In genomic region chr19:6067011-6067723, GRCm38 (mm10) we compare ENCODE assay signal across 8 mouse cellular contexts. TPM values are rescaled to one million over a fixed set of nuclear protein-coding genes. Genes with fewer than 3 reads are reported as not detected.
A peak's percentile ranks its signal among the peaks of the same experiment; 100 is the strongest.
DNase-seq lines count a peak whose midpoint lies in the region; ATAC-seq and TF ChIP-seq lines count a peak whose summit lies in the region.

No protein-coding gene starts in this region.

- TF ChIP-seq POLR2A in CH12.LX (IDR thresholded peaks at IDR 0.05; ENCODE audit: low read depth, low read length) = no peak

- dilution Hi-C loops in CH12.LX (cut with MboI; ENCODE audit: extremely low pct_ligation_motif_present, extremely low pct_unique_long_range_greater_than_20kb, low sequenced_read_pairs) = no loop called here

- peak overlapping the region; percentile 42 to 53 (median 47) for H3K4me3 ChIP-seq in CH12.LX (replicated peaks in 1 of 3; ENCODE audit: low read depth in 2 of 3, low read length in 2 of 3, poor library complexity in 1 of 3)
- peak overlapping the region; percentile 58 for H3K4me3 ChIP-seq in heart, embryonic 13.5 days
- H3K4me3 ChIP-seq in liver, embryonic 13.5 days (replicated peaks) = peak overlapping the region; percentile 64
- peak overlapping the region; percentile 54 for H3K4me3 ChIP-seq in stomach, embryonic 16.5 days (replicated peaks; ENCODE audit: low read length)

- no peaks in the 10 kb centered on the region for H3K27me3 ChIP-seq in CH12.LX (replicated peaks)
- H3K27me3 ChIP-seq in heart, embryonic 13.5 days (replicated peaks) = no peaks in the 10 kb centered on the region
- no peaks in the 10 kb centered on the region for H3K27me3 ChIP-seq in liver, embryonic 13.5 days
- H3K27me3 ChIP-seq in stomach, embryonic 16.5 days (ENCODE audit: control insufficient read depth, insufficient read depth, low read length) = no peaks in the 10 kb centered on the region

- H3K36me3 ChIP-seq in CH12.LX (replicated peaks in 1 of 2; ENCODE audit: control insufficient read depth in 1 of 2, insufficient read depth in 1 of 2, low read length in 1 of 2) = peaks cover 33 to 56% of the 10 kb centered on the region in 2 experiments
- H3K36me3 ChIP-seq in heart, embryonic 13.5 days = peaks cover 35% of the 10 kb centered on the region
- peaks cover 30% of the 10 kb centered on the region for H3K36me3 ChIP-seq in liver, embryonic 13.5 days
- peaks cover 6% of the 10 kb centered on the region; the same call in 1 of the 2 replicates for H3K36me3 ChIP-seq in stomach, embryonic 16.5 days (ENCODE audit: control insufficient read depth, insufficient read depth, low read length)

- WGBS in heart, embryonic 13.5 days = 1% methylated on average over 30 of the region's 30 CpGs
- under 1% methylated on average over 30 of the region's 30 CpGs for WGBS in liver, embryonic 13.5 days (ENCODE audit: insufficient replicate concordance)
- WGBS in stomach, embryonic 16.5 days = under 1% methylated on average over 30 of the region's 30 CpGs

- ATAC-seq in erythroblast, adult 5-6 weeks (replicated peaks; ENCODE audit: low FRiP score, poor library complexity, severe bottlenecking) = peak; percentile 66
- 0 out of 2 replicates have a peak, but pooled peaks have one; percentile 10 for ATAC-seq in heart, embryonic 13.5 days (ENCODE audit: extremely low read depth, insufficient number of reproducible peaks, low FRiP score, low TSS enrichment)
- ATAC-seq in liver, embryonic 13.5 days (ENCODE audit: low read depth) = peak; percentile 70
- peak; percentile 44; the same call in 1 of the 2 replicates for ATAC-seq in stomach, embryonic 16.5 days (ENCODE audit: insufficient read depth, low FRiP score)

- peaks cover 5% of the 10 kb centered on the region for H3K79me2 ChIP-seq in CH12.LX (replicated peaks; ENCODE audit: control insufficient read depth, extremely low read depth, insufficient read depth, poor library complexity, severe bottlenecking)

- H3K27ac ChIP-seq in CH12.LX (ENCODE audit: insufficient read depth, low read depth) = no peak overlapping the region
- peak overlapping the region; percentile 74 for H3K27ac ChIP-seq in heart, embryonic 13.5 days (replicated peaks)
- H3K27ac ChIP-seq in liver, embryonic 13.5 days = peak overlapping the region; percentile 84
- peak overlapping the region; percentile 85 for H3K27ac ChIP-seq in stomach, embryonic 16.5 days (ENCODE audit: low read length)

- peaks cover 14 to 43% of the 10 kb centered on the region in 2 experiments for H3K4me1 ChIP-seq in CH12.LX (ENCODE audit: control insufficient read depth in 1 of 2, insufficient read depth in 2 of 2)
- H3K4me1 ChIP-seq in heart, embryonic 13.5 days = peaks cover 32% of the 10 kb centered on the region
- peaks cover 49% of the 10 kb centered on the region for H3K4me1 ChIP-seq in liver, embryonic 13.5 days (replicated peaks)
- H3K4me1 ChIP-seq in stomach, embryonic 16.5 days (ENCODE audit: control insufficient read depth, insufficient read depth, low read length) = peaks cover 23% of the 10 kb centered on the region

- H3K4me2 ChIP-seq in CH12.LX (ENCODE audit: insufficient read depth, low read depth, poor library complexity, severe bottlenecking) = peak overlapping the region; percentile 88
- H3K4me2 ChIP-seq in heart, embryonic 13.5 days = peak overlapping the region; percentile 99
- H3K4me2 ChIP-seq in liver, embryonic 13.5 days = peak overlapping the region; percentile 93
- peak overlapping the region; percentile 99 for H3K4me2 ChIP-seq in stomach, embryonic 16.5 days (ENCODE audit: low read depth, low read length)

- peak; percentile 35 to 89; a peak in 3 of 4 replicates for TF ChIP-seq CTCF in CH12.LX (conservative IDR thresholded peaks at IDR 0.05 in 1 of 2, IDR thresholded peaks at IDR 0.05 in 1 of 2; ENCODE audit: low read depth in 2 of 2, low read length in 2 of 2)

- no peak for TF ChIP-seq EP300 in CH12.LX (IDR thresholded peaks at IDR 0.05; ENCODE audit: low read length)

- peak overlapping the region; percentile 30 for H3K9ac ChIP-seq in CH12.LX (ENCODE audit: insufficient read depth, low read depth)
- peak overlapping the region; percentile 79 for H3K9ac ChIP-seq in heart, embryonic 13.5 days
- peak overlapping the region; percentile 79 for H3K9ac ChIP-seq in liver, embryonic 13.5 days
- peak overlapping the region; percentile 74 for H3K9ac ChIP-seq in stomach, embryonic 16.5 days (ENCODE audit: low read length)

- in situ Hi-C loops in CH12.LX (cut with MboI; ENCODE audit: low pct_ligation_motif_present, low pct_unique_long_range_greater_than_20kb, low sequenced_read_pairs) = loop anchor here (10.0 kb wide), 1 partner anchor 102 kb away; the partner anchor contains the start of gene Pola2

- peak; percentile 88 for DNase-seq in CH12.LX (ENCODE audit: extremely low read depth)
- peak; percentile 95 for DNase-seq in brain, adult 2 months (ENCODE audit: low read depth, low spot score)
- peak; percentile 89 for DNase-seq in kidney, postnatal 10 days
- peak; percentile 83 for DNase-seq in liver, embryonic 13.5 days
- DNase-seq in naive thymus-derived CD4-positive, alpha-beta T cell, adult 2 months (ENCODE audit: low read depth) = peak; percentile 93

- no peaks in the 10 kb centered on the region for H3K9me3 ChIP-seq in CH12.LX (replicated peaks; ENCODE audit: low read length)
- no peaks in the 10 kb centered on the region for H3K9me3 ChIP-seq in heart, embryonic 13.5 days
- H3K9me3 ChIP-seq in liver, embryonic 13.5 days (replicated peaks) = no peaks in the 10 kb centered on the region
- no peaks in the 10 kb centered on the region for H3K9me3 ChIP-seq in stomach, embryonic 16.5 days (replicated peaks; ENCODE audit: control insufficient read depth, low read length)

- peak; percentile 30 for TF ChIP-seq RAD21 in CH12.LX (IDR thresholded peaks at IDR 0.05; ENCODE audit: low read depth, low read length)

TF ChIP-seq in CH12.LX, 34 proteins besides CTCF, POLR2A, EP300 and RAD21 (continues in another document):
- TF ChIP-seq E2F4 (IDR thresholded peaks at IDR 0.05; ENCODE audit: insufficient replicate concordance, low read depth, low read length) (no peak), MAZ (IDR thresholded peaks at IDR 0.05; ENCODE audit: low read depth, low read length) (no peak), UBTF (IDR thresholded peaks at IDR 0.05; ENCODE audit: low read depth, low read length) (no peak), MYC (IDR thresholded peaks at IDR 0.05; ENCODE audit: low read depth, low read length) (no peak), ZKSCAN1 (IDR thresholded peaks at IDR 0.05; ENCODE audit: borderline replicate concordance, low read depth, low read length) (no peak)

RNA-seq across cellular contexts. Expression of gene Tm7sf2, which starts 1.0 kb away (rescaled TPM):
- total RNA-seq in CH12.LX (2012; rRNA removed) (8.7 and 10.8 TPM in 2 replicates), CH12.LX (2014; rRNA removed) (8.8 and 11.7 TPM in 2 replicates)
- polyA plus RNA-seq in CH12.LX (2012; ENCODE audit: insufficient read length, low read depth) = 7.9 and 15.1 TPM in 2 replicates
- 1.2 and 2.3 TPM in 2 replicates for total RNA-seq in erythroblast, adult 5-6 weeks (2015; ENCODE audit: low replicate concordance)
- total RNA-seq in erythroblast, adult 5-6 weeks (2017; ENCODE audit: low replicate concordance) = 0.98 and 4.2 TPM in 2 replicates
- polyA plus RNA-seq in heart, embryonic 13.5 days (2015; fragmentation: Nextera tagmentation; extraction: Ambion mirVana) = 7.8 and 8.0 TPM in 2 replicates
- polyA plus RNA-seq in liver, embryonic 13.5 days (2015; fragmentation: Nextera tagmentation; extraction: Ambion mirVana) = 30.6 and 33.2 TPM in 2 replicates
- 25.5 and 29.1 TPM in 2 replicates for polyA plus RNA-seq in stomach, embryonic 16.5 days (2015; fragmentation: Nextera tagmentation; extraction: Ambion mirVana)

RNA-seq across cellular contexts. Expression of gene Znhit2, which starts 6.2 kb away (rescaled TPM):
- total RNA-seq in CH12.LX (2012; rRNA removed) (29.2 and 32.7 TPM in 2 replicates), CH12.LX (2014; rRNA removed) (20.9 and 22.6 TPM in 2 replicates)
- polyA plus RNA-seq in CH12.LX (2012; ENCODE audit: insufficient read length, low read depth) = 20.1 and 20.5 TPM in 2 replicates
- 1.3 and 2.7 TPM in 2 replicates for total RNA-seq in erythroblast, adult 5-6 weeks (2015; ENCODE audit: low replicate concordance)
- total RNA-seq in erythroblast, adult 5-6 weeks (2017; ENCODE audit: low replicate concordance) = 2.5 and 6.3 TPM in 2 replicates
- 21.1 and 23.1 TPM in 2 replicates for polyA plus RNA-seq in heart, embryonic 13.5 days (2015; fragmentation: Nextera tagmentation; extraction: Ambion mirVana)
- 22.1 and 23.2 TPM in 2 replicates for polyA plus RNA-seq in liver, embryonic 13.5 days (2015; fragmentation: Nextera tagmentation; extraction: Ambion mirVana)
- 25.0 and 26.0 TPM in 2 replicates for polyA plus RNA-seq in stomach, embryonic 16.5 days (2015; fragmentation: Nextera tagmentation; extraction: Ambion mirVana)

RNA-seq across cellular contexts. Expression of gene Fau, which starts 9.5 kb away (rescaled TPM):
- total RNA-seq in CH12.LX (2012; rRNA removed) = 2,266 and 2,403 TPM in 2 replicates
- total RNA-seq in CH12.LX (2014; rRNA removed) = 1,142 and 1,239 TPM in 2 replicates
- 2,522 and 2,776 TPM in 2 replicates for polyA plus RNA-seq in CH12.LX (2012; ENCODE audit: insufficient read length, low read depth)
- 503 and 517 TPM in 2 replicates for total RNA-seq in erythroblast, adult 5-6 weeks (2015; ENCODE audit: low replicate concordance)
- 317 and 511 TPM in 2 replicates for total RNA-seq in erythroblast, adult 5-6 weeks (2017; ENCODE audit: low replicate concordance)
- polyA plus RNA-seq in heart, embryonic 13.5 days (2015; fragmentation: Nextera tagmentation; extraction: Ambion mirVana) = 467 and 540 TPM in 2 replicates
- polyA plus RNA-seq in liver, embryonic 13.5 days (2015; fragmentation: Nextera tagmentation; extraction: Ambion mirVana) = 639 and 696 TPM in 2 replicates
- 635 and 729 TPM in 2 replicates for polyA plus RNA-seq in stomach, embryonic 16.5 days (2015; fragmentation: Nextera tagmentation; extraction: Ambion mirVana)

RNA-seq across cellular contexts. Expression of gene Mrpl49, which starts 9.6 kb away (rescaled TPM):
- 37.4 and 49.8 TPM in 2 replicates for total RNA-seq in CH12.LX (2012; rRNA removed)
- 59.0 and 60.9 TPM in 2 replicates for total RNA-seq in CH12.LX (2014; rRNA removed)
- 55.6 and 66.6 TPM in 2 replicates for polyA plus RNA-seq in CH12.LX (2012; ENCODE audit: insufficient read length, low read depth)
- 10.0 and 15.3 TPM in 2 replicates for total RNA-seq in erythroblast, adult 5-6 weeks (2015; ENCODE audit: low replicate concordance)
- 8.1 and 10.2 TPM in 2 replicates for total RNA-seq in erythroblast, adult 5-6 weeks (2017; ENCODE audit: low replicate concordance)
- 59.8 and 66.3 TPM in 2 replicates for polyA plus RNA-seq in heart, embryonic 13.5 days (2015; fragmentation: Nextera tagmentation; extraction: Ambion mirVana)
- 50.2 and 59.4 TPM in 2 replicates for polyA plus RNA-seq in liver, embryonic 13.5 days (2015; fragmentation: Nextera tagmentation; extraction: Ambion mirVana)
- polyA plus RNA-seq in stomach, embryonic 16.5 days (2015; fragmentation: Nextera tagmentation; extraction: Ambion mirVana) = 63.2 and 65.9 TPM in 2 replicates

RNA-seq across cellular contexts. Expression of gene Vps51, which starts 9.9 kb away (rescaled TPM):
- 44.7 and 48.2 TPM in 2 replicates for total RNA-seq in CH12.LX (2012; rRNA removed)
- total RNA-seq in CH12.LX (2014; rRNA removed) = 37.0 and 37.7 TPM in 2 replicates
- 44.1 and 51.2 TPM in 2 replicates for polyA plus RNA-seq in CH12.LX (2012; ENCODE audit: insufficient read length, low read depth)
- total RNA-seq in erythroblast, adult 5-6 weeks (2015; ENCODE audit: low replicate concordance) = 16.3 and 21.3 TPM in 2 replicates
- 12.3 and 13.4 TPM in 2 replicates for total RNA-seq in erythroblast, adult 5-6 weeks (2017; ENCODE audit: low replicate concordance)
- polyA plus RNA-seq in heart, embryonic 13.5 days (2015; fragmentation: Nextera tagmentation; extraction: Ambion mirVana) = 48.1 and 48.4 TPM in 2 replicates
- polyA plus RNA-seq in liver, embryonic 13.5 days (2015; fragmentation: Nextera tagmentation; extraction: Ambion mirVana) = 29.1 and 31.6 TPM in 2 replicates
- polyA plus RNA-seq in stomach, embryonic 16.5 days (2015; fragmentation: Nextera tagmentation; extraction: Ambion mirVana) = 61.8 and 69.0 TPM in 2 replicates

Comparison
In these comparisons a context has a peak if more than half of its experiments do, and no peak if none do; other contexts are left out.
1. ATAC-seq: peak in every context shown above with its lines; median percentile 70 in liver, embryonic 13.5 days; 66 in erythroblast, adult 5-6 weeks; 44 in stomach, embryonic 16.5 days; 10 in heart, embryonic 13.5 days.